Mouse (Mus musculus) urinary bladder, postnatal 14 days (tissue): ENCODE measurements at regions not wholly inside any gene's neighbourhood (a gene's known extent, or its start where the extent isn't known, plus 50 kb on each side); places are given as distances from the start of the nearest gene placed in this dataset.
A peak's percentile ranks its signal among the peaks of the same experiment; 100 is the strongest.

ENCODE experiments used
- DNase-seq: peaks from one replicate; pipeline ENCODE4 v3.0.0; 2021; ENCODE audit warnings: low spot score

- DNase-seq, result peak; percentile 6
Observed at GRCm38 (mm10) chr8:24284966-24285365, 440.7 kb downstream of the Adam3 start.

GRCm38 (mm10) chr8:24283901-24284405, 441.7 kb downstream of the Adam3 start:
- no peak for DNase-seq

- DNase-seq, result no peak
Observed at GRCm38 (mm10) chr8:24280296-24280695, 445.4 kb downstream of the Adam3 start.

GRCm38 (mm10) chr8:24278391-24278790, 447.3 kb downstream of the Adam3 start:
- DNase-seq, result no peak

GRCm38 (mm10) chr8:24261359-24261758, 464.3 kb downstream of the Adam3 start:
- DNase-seq, result no peak

- DNase-seq, result no peak
Observed at GRCm38 (mm10) chr8:24258622-24259021, 467.0 kb downstream of the Adam3 start.

GRCm38 (mm10) chr8:24242211-24242610, 483.4 kb downstream of the Adam3 start:
- DNase-seq, result no peak

GRCm38 (mm10) chr8:24240211-24240983, 485.3 kb downstream of the Adam3 start:
- DNase-seq, result no peak

- no peak for DNase-seq
Observed at GRCm38 (mm10) chr8:24234981-24235380, 490.7 kb downstream of the Adam3 start.

- DNase-seq, result no peak
Observed at GRCm38 (mm10) chr8:24228148-24228547, 497.5 kb downstream of the Adam3 start.

- DNase-seq, result no peak
Observed at GRCm38 (mm10) chr8:24227331-24228072, 498.1 kb downstream of the Adam3 start.

GRCm38 (mm10) chr8:24220222-24220621, 505.4 kb downstream of the Adam3 start:
- DNase-seq, result no peak

- no peak for DNase-seq
Observed at GRCm38 (mm10) chr8:24216655-24217054, 509.0 kb downstream of the Adam3 start.

- DNase-seq, result no peak
Observed at GRCm38 (mm10) chr8:24215510-24216138, 510.0 kb downstream of the Adam3 start.

GRCm38 (mm10) chr8:24214315-24214714, 511.3 kb downstream of the Adam3 start:
- DNase-seq, result no peak

GRCm38 (mm10) chr8:24212216-24213200, 513.1 kb downstream of the Adam3 start:
- no peak for DNase-seq

GRCm38 (mm10) chr8:24211091-24211490, 514.6 kb downstream of the Adam3 start:
- no peak for DNase-seq
